Mouse (Mus musculus) kidney, adult 2 months (tissue): ENCODE results near the gene S100a5. TPM values are rescaled to one million over a fixed set of nuclear protein-coding genes. Genes with fewer than 3 reads are reported as not detected.

Experiments
- DNase-seq: peaks from one replicate; pipeline ENCODE4 v3.0.0; 2021
- H3K27ac ChIP-seq: fragments of 200-500 bp; 2 replicates; pipeline ENCODE4 v1.5.1; 2012; ENCODE audit warnings: low read depth, low read length, control low read depth, inconsistent platforms; ENCODE audit not compliant: insufficient read depth
- H3K27me3 ChIP-seq: fragments of 200-500 bp; replicated peaks from 2 replicates; pipeline ENCODE4 v1.6.1; 2012; ENCODE audit warnings: mild to moderate bottlenecking, moderate library complexity, low read length, inconsistent platforms; ENCODE audit not compliant: control insufficient read depth, insufficient read depth
- H3K36me3 ChIP-seq: fragments of 200-500 bp; 2 replicates; pipeline ENCODE4 v1.6.1; 2012; ENCODE audit warnings: mild to moderate bottlenecking, moderate library complexity, low read length, inconsistent platforms; ENCODE audit not compliant: control insufficient read depth, insufficient read depth
- H3K4me1 ChIP-seq: fragments of 200-500 bp; 2 replicates; pipeline ENCODE4 v1.6.1; 2011; ENCODE audit warnings: low read length; ENCODE audit not compliant: control insufficient read depth, insufficient read depth
- H3K4me3 ChIP-seq: fragments of 200-500 bp; 2 replicates; pipeline ENCODE4 v1.5.1; 2011; ENCODE audit warnings: mild to moderate bottlenecking, low read depth, low read length, control low read depth; ENCODE audit not compliant: insufficient read depth
- CTCF ChIP-seq: fragments of 200-500 bp; conservative IDR thresholded peaks from 2 replicates; pipeline ENCODE4 v1.5.1; 2011; ENCODE audit warnings: low read depth, mild to moderate bottlenecking, control low read depth, low read length, moderate library complexity, mixed read lengths; ENCODE audit not compliant: insufficient read depth, insufficient read length
- POLR2A ChIP-seq: fragments of 200-500 bp; IDR thresholded peaks from one replicate; pipeline ENCODE4 v1.6.1; 2011; ENCODE audit warnings: low read depth, low read length, control low read depth
- WGBS: fragments of 180-500 bp; shearing (Covaris S2); methylation state at CpG from one replicate; pipeline ENCODE4 v1.1.7; 2018; 5-methylcytosine and 5-hydroxymethylcytosine counted together
- polyA plus RNA-seq: library from polyadenylated mRNA; depleted of rRNA; stranded (reverse); fragments of >200 nt; gene quantifications from 2 replicates; pipeline ENCODE4 v1.2.3, GENCODE M21; 2012

The S100a5 gene
- polyA plus RNA-seq, 1 experiment = not detected

DNA sequence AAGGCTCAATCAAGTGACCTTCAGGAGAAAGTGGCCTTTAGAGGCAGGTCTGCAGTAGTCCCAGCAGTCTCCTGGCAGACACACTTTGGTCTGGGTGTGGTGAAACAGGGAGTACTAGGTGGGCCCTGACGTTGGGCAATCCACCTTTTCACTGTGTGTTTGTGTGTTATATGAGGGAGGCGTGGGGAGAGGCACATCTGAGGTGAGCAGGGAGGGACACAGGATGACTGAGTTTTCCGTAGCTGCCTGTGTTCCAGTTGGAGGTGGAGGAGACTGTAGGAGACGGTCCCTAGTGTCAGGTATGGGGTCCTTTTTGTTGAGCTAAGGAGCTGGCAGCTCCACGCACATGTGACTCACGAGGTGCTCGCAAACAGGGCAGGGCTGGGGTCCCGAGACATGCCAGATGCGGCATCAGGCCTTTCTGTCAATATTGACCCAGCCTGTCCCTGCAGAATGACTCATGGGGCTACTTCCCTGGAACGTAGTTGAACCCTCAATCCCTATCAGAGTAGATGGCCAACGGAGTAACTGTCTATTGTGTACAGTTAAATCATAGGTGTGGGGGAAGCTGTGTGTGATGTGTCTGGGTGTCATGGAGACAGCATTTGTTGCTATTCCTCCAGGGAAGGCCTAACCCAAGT, 6.4 kb downstream of the S100a5 start:
- DNase-seq = no peak
- 76% methylated on average over 11 of the region's 11 CpGs for WGBS
- 0 out of 2 replicates have a peak overlapping the region, but pooled peaks have one; percentile 2 for H3K4me3 ChIP-seq

DNA sequence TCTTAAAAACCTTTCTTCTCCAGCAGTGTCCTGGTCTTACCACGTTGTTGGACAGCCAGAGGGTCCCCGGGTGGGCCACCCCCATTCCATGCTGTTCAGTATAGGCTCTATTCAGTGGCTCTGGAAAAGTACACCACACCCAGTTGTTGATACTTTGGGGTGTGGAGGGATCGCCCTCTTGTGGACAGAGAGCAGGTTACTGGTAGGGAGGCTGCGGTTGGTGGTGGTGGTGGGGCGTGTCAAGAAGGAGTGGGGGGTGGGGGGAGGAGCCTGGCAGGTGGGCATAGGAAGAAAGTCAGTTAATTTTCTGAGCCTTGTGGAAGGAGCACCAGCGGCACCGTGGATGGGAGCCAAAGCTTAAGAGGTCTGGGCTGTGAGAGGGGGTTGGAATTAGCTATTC, 7.1 kb downstream of the S100a5 start:
- DNase-seq = peak; percentile 84
- TF ChIP-seq POLR2A = no peak
- peak; percentile 78 for TF ChIP-seq CTCF
- no peak overlapping the region for H3K27ac ChIP-seq
- H3K4me1 ChIP-seq = no peaks in the 10 kb centered on the region
- H3K27me3 ChIP-seq = no peaks in the 10 kb centered on the region
- 7% methylated on average over 7 of the region's 7 CpGs for WGBS
- 0 out of 2 replicates have a peak overlapping the region, but pooled peaks have one; percentile 2 for H3K4me3 ChIP-seq
- no peaks in the 10 kb centered on the region for H3K36me3 ChIP-seq

More for the DNA sequence above, 6.4 kb downstream of the S100a5 start:
- Histone ChIP-seq H3K27me3 (no peaks in the 10 kb centered on the region), H3K36me3 (no peaks in the 10 kb centered on the region), H3K4me1 (no peaks in the 10 kb centered on the region), H3K27ac (no peak overlapping the region)
- TF ChIP-seq CTCF = no peak
- TF ChIP-seq POLR2A = no peak

DNA sequence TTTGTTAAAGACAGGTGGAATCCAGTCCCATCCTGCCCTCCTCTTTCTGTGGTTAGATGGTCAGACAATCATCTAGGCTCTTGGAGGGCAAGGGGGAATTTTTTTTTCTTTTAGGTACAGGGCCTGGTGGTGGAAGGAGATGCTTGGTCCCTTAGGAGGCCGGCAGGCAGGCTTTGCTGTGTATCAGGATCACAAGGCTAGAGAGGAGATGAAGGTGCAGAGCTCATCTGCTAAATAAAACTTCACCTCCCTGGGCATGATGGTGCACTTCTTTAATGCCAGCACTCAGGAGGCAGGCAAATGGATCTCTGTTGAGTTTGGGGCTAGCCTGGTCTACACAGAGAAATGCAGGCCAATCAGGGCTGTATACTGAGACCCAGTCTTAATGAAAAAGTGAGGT, 7.6 kb downstream of the S100a5 start:
- TF ChIP-seq POLR2A = no peak
- no peak for TF ChIP-seq CTCF
- H3K4me3 ChIP-seq = no peak overlapping the region
- no peak for DNase-seq
- no peaks in the 10 kb centered on the region for H3K4me1 ChIP-seq
- H3K36me3 ChIP-seq = no peaks in the 10 kb centered on the region
- no peaks in the 10 kb centered on the region for H3K27me3 ChIP-seq
- H3K27ac ChIP-seq = no peak overlapping the region
- 64% methylated on average over 1 of the region's 1 CpGs for WGBS

DNA sequence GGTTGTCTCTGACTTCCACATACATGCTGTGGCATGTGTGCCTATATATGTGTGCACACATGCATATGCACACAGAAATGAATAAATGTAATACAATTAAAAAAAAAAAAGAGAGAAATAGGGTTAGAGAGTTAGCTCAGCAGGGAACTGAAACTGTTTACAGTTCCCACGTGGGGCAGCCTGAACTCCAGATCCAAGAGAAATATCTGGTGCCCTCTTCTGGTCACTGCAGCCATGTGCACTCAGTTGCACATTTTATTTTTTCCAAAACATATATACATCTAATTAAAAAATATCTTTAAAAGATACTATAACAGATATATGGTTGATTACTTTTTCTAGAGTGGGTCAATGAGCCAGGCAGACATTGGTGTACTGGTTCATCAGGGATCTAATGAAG, 9.3 kb downstream of the S100a5 start:
- DNase-seq = no peak
- no peaks in the 10 kb centered on the region for H3K4me1 ChIP-seq
- no peaks in the 10 kb centered on the region for H3K36me3 ChIP-seq
- no peaks in the 10 kb centered on the region for H3K27me3 ChIP-seq
- TF ChIP-seq CTCF (0 out of 2 replicates have a peak, but pooled peaks have one; percentile 6), POLR2A (no peak)
- no peak overlapping the region for H3K4me3 ChIP-seq
- no peak overlapping the region for H3K27ac ChIP-seq
- 30% methylated on average over 1 of the region's 1 CpGs for WGBS

DNA sequence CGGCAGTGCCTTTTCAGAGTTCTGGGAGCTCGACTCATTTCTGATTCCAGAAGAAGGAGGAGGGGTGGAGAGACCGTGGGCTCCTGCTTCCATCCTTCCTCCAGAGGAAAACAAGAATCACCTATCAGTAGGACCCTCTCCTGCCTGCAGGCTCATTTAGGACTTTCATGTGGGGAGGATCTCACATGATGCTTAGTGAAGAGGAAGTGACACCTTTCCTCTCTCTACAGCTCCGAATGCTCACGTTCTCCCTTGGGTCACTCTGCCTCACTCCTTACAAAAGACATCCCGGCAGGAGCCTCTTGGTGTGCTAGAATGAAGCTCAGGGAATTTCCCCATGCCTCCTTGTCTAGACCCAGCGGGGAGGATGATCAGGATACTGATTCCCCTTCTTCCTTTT, 13.2 kb downstream of the S100a5 start:
- H3K36me3 ChIP-seq = no peaks in the 10 kb centered on the region
- H3K4me3 ChIP-seq = no peak overlapping the region
- no peak for DNase-seq
- 57% methylated on average over 7 of the region's 7 CpGs for WGBS
- H3K27ac ChIP-seq = no peak overlapping the region
- H3K4me1 ChIP-seq = no peaks in the 10 kb centered on the region
- TF ChIP-seq CTCF (no peak), POLR2A (no peak)
- H3K27me3 ChIP-seq = no peaks in the 10 kb centered on the region

DNA sequence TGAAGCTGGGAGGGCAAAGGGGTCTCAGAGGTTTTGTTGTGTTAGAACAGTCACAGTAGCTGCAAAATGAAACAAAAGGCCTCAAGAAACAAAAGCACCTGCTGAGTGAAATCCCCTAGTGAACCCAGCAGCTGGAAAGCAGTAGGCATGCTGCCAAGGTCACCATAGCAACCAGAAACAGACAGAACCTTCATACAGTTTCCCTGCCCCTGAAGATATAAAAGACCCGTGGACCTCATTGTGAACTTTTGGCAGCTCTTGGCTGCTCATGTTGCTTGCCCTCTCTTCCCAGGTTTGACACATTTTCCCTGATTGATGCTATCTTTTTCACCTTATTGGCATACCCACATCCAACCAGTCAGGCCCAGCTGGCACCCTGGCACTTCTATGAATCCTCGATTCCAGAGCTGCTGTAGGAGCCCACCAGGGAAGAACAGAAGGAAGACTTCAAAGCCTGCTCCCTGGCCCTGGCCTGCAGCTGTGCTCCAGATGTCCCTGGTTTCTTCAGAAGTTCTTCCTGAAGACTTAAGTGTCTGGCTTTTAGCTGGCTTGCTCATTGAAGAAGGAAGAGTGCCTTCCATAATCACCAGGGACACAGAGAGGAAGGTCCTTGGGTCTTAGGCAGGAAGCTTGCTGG, 15.2 kb downstream of the S100a5 start:
- H3K27me3 ChIP-seq = no peaks in the 10 kb centered on the region
- no peak overlapping the region for H3K4me3 ChIP-seq
- 18% methylated on average over 2 of the region's 2 CpGs for WGBS
- no peaks in the 10 kb centered on the region for H3K36me3 ChIP-seq
- TF ChIP-seq POLR2A = no peak
- no peak for TF ChIP-seq CTCF
- no peak overlapping the region for H3K27ac ChIP-seq
- peak; percentile 38 for DNase-seq
- no peaks in the 10 kb centered on the region for H3K4me1 ChIP-seq

DNA sequence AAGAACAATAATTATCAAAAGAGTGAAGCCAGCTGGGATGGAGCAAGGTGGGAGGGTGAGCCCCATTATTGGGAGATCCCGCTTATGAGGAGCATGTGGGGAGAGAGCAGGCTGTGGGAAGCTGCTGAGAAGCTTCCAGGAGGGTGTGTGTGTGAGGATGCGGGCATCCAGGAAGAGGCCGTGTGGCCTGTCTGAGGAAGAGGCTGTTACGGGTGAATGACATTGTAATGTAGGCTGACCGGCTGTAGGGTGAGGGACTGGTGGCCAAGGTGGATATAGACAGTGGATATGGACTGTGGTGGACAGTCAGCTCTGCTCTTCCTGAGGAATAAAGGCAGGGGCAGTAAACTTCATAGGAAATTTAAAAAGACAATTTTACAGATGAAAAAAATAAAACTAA, 17.2 kb downstream of the S100a5 start:
- 73% methylated on average over 5 of the region's 5 CpGs for WGBS
- H3K36me3 ChIP-seq = no peaks in the 10 kb centered on the region
- no peaks in the 10 kb centered on the region for H3K27me3 ChIP-seq
- H3K4me1 ChIP-seq = no peaks in the 10 kb centered on the region
- no peak overlapping the region for H3K27ac ChIP-seq
- H3K4me3 ChIP-seq = no peak overlapping the region
- no peak for DNase-seq
- no peak for TF ChIP-seq CTCF
- TF ChIP-seq POLR2A = no peak
